Mouse (Mus musculus) cerebellum, adult 9-10 months (tissue): ENCODE measurements at regions not wholly inside any gene's neighbourhood (a gene's known extent, or its start where the extent isn't known, plus 50 kb on each side); places are given as distances from the start of the nearest gene placed in this dataset.

ENCODE experiments used
- DNase-seq: peaks from one replicate; pipeline ENCODE4 v3.0.0; 2022

GRCm38 (mm10) chr6:49523184-49523583, 127.8 kb downstream of the Stk31 start:
- DNase-seq = peak; percentile 37

- no peak for DNase-seq
Measured at GRCm38 (mm10) chr6:49523696-49524095, 128.3 kb downstream of the Stk31 start.

- DNase-seq = no peak
Measured at GRCm38 (mm10) chr6:49533956-49534355, 138.6 kb downstream of the Stk31 start.

GRCm38 (mm10) chr6:49534551-49534950, 139.1 kb downstream of the Stk31 start:
- DNase-seq = no peak

- no peak for DNase-seq
Measured at GRCm38 (mm10) chr6:49544946-49545345, 149.5 kb downstream of the Stk31 start.

- DNase-seq = no peak
Measured at GRCm38 (mm10) chr6:49555069-49555468, 159.7 kb downstream of the Stk31 start.

GRCm38 (mm10) chr6:49558508-49558907, 163.1 kb downstream of the Stk31 start:
- DNase-seq = no peak

GRCm38 (mm10) chr6:49559112-49559511, 163.7 kb downstream of the Stk31 start:
- DNase-seq = no peak

- no peak for DNase-seq
Measured at GRCm38 (mm10) chr6:49578340-49578739, 182.9 kb downstream of the Stk31 start.

- peak; percentile 76 for DNase-seq
Measured at GRCm38 (mm10) chr6:49579691-49580090, 184.3 kb downstream of the Stk31 start.

- no peak for DNase-seq
Measured at GRCm38 (mm10) chr6:49582040-49582707, 186.8 kb downstream of the Stk31 start.

GRCm38 (mm10) chr6:49586553-49586952, 191.1 kb downstream of the Stk31 start:
- DNase-seq = no peak

- no peak for DNase-seq
Measured at GRCm38 (mm10) chr6:49588677-49589076, 193.3 kb downstream of the Stk31 start.

- DNase-seq = peak; percentile 94
Measured at GRCm38 (mm10) chr6:49590927-49591631, 195.7 kb downstream of the Stk31 start.

- DNase-seq = peak; percentile 31
Measured at GRCm38 (mm10) chr6:49591632-49592000, 196.2 kb downstream of the Stk31 start.

- DNase-seq = no peak
Measured at GRCm38 (mm10) chr6:49592676-49593075, 197.3 kb downstream of the Stk31 start.

- no peak for DNase-seq
Measured at GRCm38 (mm10) chr6:49603201-49603600, 207.8 kb downstream of the Stk31 start.

- no peak for DNase-seq
Measured at GRCm38 (mm10) chr6:49603844-49604243, 208.4 kb downstream of the Stk31 start.

- no peak for DNase-seq
Measured at GRCm38 (mm10) chr6:49606028-49606427, 210.6 kb downstream of the Stk31 start.

- no peak for DNase-seq
Measured at GRCm38 (mm10) chr6:49606626-49607158, 211.3 kb downstream of the Stk31 start.

GRCm38 (mm10) chr6:49624080-49624479, 198.4 kb upstream of the Npy start:
- no peak for DNase-seq

GRCm38 (mm10) chr6:49624564-49624963, 197.9 kb upstream of the Npy start:
- DNase-seq = no peak

- DNase-seq = no peak
Measured at GRCm38 (mm10) chr6:49633470-49634095, 188.9 kb upstream of the Npy start.

GRCm38 (mm10) chr6:49637654-49638053, 184.9 kb upstream of the Npy start:
- no peak for DNase-seq
